Mouse (Mus musculus): Measurements from ENCODE around the gene Chrnb2. TPM values are rescaled to one million over a fixed set of nuclear protein-coding genes. Genes with fewer than 3 reads are reported as not detected.

Chrnb2 gene
- polyA plus RNA-seq, 1 experiment, result 0.42 TPM

- Histone ChIP-seq H3K4me3 (no peak overlapping the region), H3K4me2 (ENCODE audit: low read depth) (no peak overlapping the region), H3K79me2 (ENCODE audit: control insufficient read depth, insufficient read depth) (peaks cover 27% of the 10 kb centered on the region), H3ac (ENCODE audit: control insufficient read depth, insufficient read length) (no peak overlapping the region), H3K36me3 (ENCODE audit: control insufficient read depth, insufficient read depth) (no peaks in the 10 kb centered on the region), H3K27me3 (ENCODE audit: control insufficient read depth, insufficient read depth, insufficient read length) (no peaks in the 10 kb centered on the region)
- no peak for TF ChIP-seq POLR2AphosphoS2 (IDR thresholded peaks at IDR 0.05; ENCODE audit: insufficient read length, low read depth)
- TF ChIP-seq REST (IDR thresholded peaks at IDR 0.05; ENCODE audit: insufficient read depth, insufficient read length), result no peak
- TF ChIP-seq POLR2A (IDR thresholded peaks at IDR 0.05; ENCODE audit: insufficient read length, low read depth), result no peak
- TF ChIP-seq CEBPB (IDR thresholded peaks at IDR 0.05; ENCODE audit: insufficient read depth, poor library complexity, severe bottlenecking), result no peak
- TF ChIP-seq TCF3 (IDR thresholded peaks at IDR 0.05; ENCODE audit: insufficient read length, low read depth), result no peak
These were observed 6.1 kb upstream of the Chrnb2 start for GRCm38 (mm10) chr3:89770425-89771002.

GRCm38 (mm10) chr3:89769584-89769983 is 5.2 kb upstream of the Chrnb2 start:
- Histone ChIP-seq H3K27me3 (ENCODE audit: control insufficient read depth, insufficient read depth, insufficient read length) (no peaks in the 10 kb centered on the region), H3K79me2 (ENCODE audit: control insufficient read depth, insufficient read depth) (peaks cover 18% of the 10 kb centered on the region), H3K36me3 (ENCODE audit: control insufficient read depth, insufficient read depth) (no peaks in the 10 kb centered on the region), H3K4me2 (ENCODE audit: low read depth) (no peak overlapping the region), H3ac (ENCODE audit: control insufficient read depth, insufficient read length) (no peak overlapping the region), H3K4me3 (no peak overlapping the region)
- TF ChIP-seq REST (IDR thresholded peaks at IDR 0.05; ENCODE audit: insufficient read depth, insufficient read length) (peak; percentile 68), MYOD1 (IDR thresholded peaks at IDR 0.05; ENCODE audit: control insufficient read depth in 1 of 3, insufficient read length in 2 of 3, low read depth in 2 of 3) (peak in 2 of 3 experiments; percentile 16 to 32), MYOG (IDR thresholded peaks at IDR 0.05; ENCODE audit: control insufficient read depth in 1 of 3, insufficient read depth in 1 of 3, insufficient read length in 2 of 3, low read depth in 2 of 3) (no peak)

DNA sequence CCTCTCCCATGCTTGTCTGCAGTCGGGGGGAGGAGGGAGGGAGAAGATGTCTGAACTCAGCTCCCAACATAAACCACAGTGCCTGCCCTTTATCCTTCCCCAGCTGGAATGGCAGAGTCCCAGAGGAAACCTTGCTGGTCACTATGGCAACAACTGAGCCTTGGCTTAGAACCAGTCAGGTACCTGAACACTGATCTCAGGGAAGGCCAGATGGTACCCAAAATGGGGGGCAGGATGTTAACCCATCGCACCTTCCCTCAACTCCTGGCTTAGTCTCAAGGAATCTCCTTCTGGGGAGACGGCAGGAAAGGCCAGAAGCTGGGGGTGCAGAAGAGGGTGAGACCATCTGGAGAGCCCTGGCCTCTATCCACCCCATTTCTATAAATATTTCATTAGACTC is 4.6 kb downstream of the Chrnb2 start:
- no peak overlapping the region for H3K4me3 ChIP-seq
- peaks cover 56% of the 10 kb centered on the region for H3K27me3 ChIP-seq (ENCODE audit: control insufficient read depth, insufficient read depth, insufficient read length)
- TF ChIP-seq MAX (IDR thresholded peaks at IDR 0.05; ENCODE audit: low read depth) (no peak), MYOD1 (IDR thresholded peaks at IDR 0.05; ENCODE audit: control insufficient read depth in 1 of 3, insufficient read length in 2 of 3, low read depth in 2 of 3) (no peak), USF1 (IDR thresholded peaks at IDR 0.05; ENCODE audit: low read depth) (no peak), MYOG (IDR thresholded peaks at IDR 0.05; ENCODE audit: control insufficient read depth in 1 of 3, insufficient read depth in 1 of 3, insufficient read length in 2 of 3, low read depth in 2 of 3) (no peak), TCF12 (IDR thresholded peaks at IDR 0.05; ENCODE audit: insufficient read depth, poor library complexity, severe bottlenecking) (no peak), REST (IDR thresholded peaks at IDR 0.05; ENCODE audit: insufficient read depth, insufficient read length) (no peak), E2F4 (IDR thresholded peaks at IDR 0.05; ENCODE audit: insufficient read depth) (no peak), POLR2AphosphoS2 (IDR thresholded peaks at IDR 0.05; ENCODE audit: insufficient read length, low read depth) (no peak), SRF (IDR thresholded peaks at IDR 0.05; ENCODE audit: control insufficient read depth, insufficient read length, low read depth) (no peak), CEBPB (IDR thresholded peaks at IDR 0.05; ENCODE audit: insufficient read depth, poor library complexity, severe bottlenecking) (no peak), POLR2A (IDR thresholded peaks at IDR 0.05; ENCODE audit: insufficient read length, low read depth) (no peak), TCF3 (IDR thresholded peaks at IDR 0.05; ENCODE audit: insufficient read length, low read depth) (no peak)
- H3ac ChIP-seq (ENCODE audit: control insufficient read depth, insufficient read length), result no peak overlapping the region
- no peaks in the 10 kb centered on the region for H3K79me2 ChIP-seq (ENCODE audit: control insufficient read depth, insufficient read depth)
- H3K36me3 ChIP-seq (ENCODE audit: control insufficient read depth, insufficient read depth), result no peaks in the 10 kb centered on the region
- H3K4me2 ChIP-seq (ENCODE audit: low read depth), result no peak overlapping the region

DNA sequence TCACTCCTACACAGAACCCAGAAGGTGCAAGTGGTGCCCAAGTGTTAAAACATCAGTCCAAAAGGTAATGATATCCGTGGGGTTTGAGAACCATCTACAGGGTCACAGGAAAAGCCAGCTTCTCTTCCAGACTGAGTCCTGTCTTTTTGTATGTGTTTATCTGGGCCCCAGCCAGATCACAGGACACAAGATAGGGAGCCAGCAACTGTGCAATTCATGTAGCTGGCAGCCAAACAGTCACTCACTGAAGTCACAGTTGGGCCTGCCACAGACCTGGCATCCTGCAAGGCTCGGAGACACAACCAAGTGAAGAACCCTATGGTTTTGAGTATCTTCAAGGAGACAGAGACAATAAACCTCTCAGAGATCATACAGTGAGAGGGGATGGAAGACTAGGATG is 6.6 kb downstream of the Chrnb2 start:
- peaks cover 47% of the 10 kb centered on the region for H3K27me3 ChIP-seq (ENCODE audit: control insufficient read depth, insufficient read depth, insufficient read length)
- no peak overlapping the region for H3ac ChIP-seq (ENCODE audit: control insufficient read depth, insufficient read length)
- no peak overlapping the region for H3K4me2 ChIP-seq (ENCODE audit: low read depth)
- TF ChIP-seq POLR2AphosphoS2 (IDR thresholded peaks at IDR 0.05; ENCODE audit: insufficient read length, low read depth) (no peak), TCF12 (IDR thresholded peaks at IDR 0.05; ENCODE audit: insufficient read depth, poor library complexity, severe bottlenecking) (no peak), TCF3 (IDR thresholded peaks at IDR 0.05; ENCODE audit: insufficient read length, low read depth) (no peak), POLR2A (IDR thresholded peaks at IDR 0.05; ENCODE audit: insufficient read length, low read depth) (no peak), MYOD1 (IDR thresholded peaks at IDR 0.05; ENCODE audit: control insufficient read depth in 1 of 3, insufficient read length in 2 of 3, low read depth in 2 of 3) (no peak), E2F4 (IDR thresholded peaks at IDR 0.05; ENCODE audit: insufficient read depth) (no peak), CEBPB (IDR thresholded peaks at IDR 0.05; ENCODE audit: insufficient read depth, poor library complexity, severe bottlenecking) (no peak), MYOG (IDR thresholded peaks at IDR 0.05; ENCODE audit: control insufficient read depth in 1 of 3, insufficient read depth in 1 of 3, insufficient read length in 2 of 3, low read depth in 2 of 3) (no peak), REST (IDR thresholded peaks at IDR 0.05; ENCODE audit: insufficient read depth, insufficient read length) (no peak), USF1 (IDR thresholded peaks at IDR 0.05; ENCODE audit: low read depth) (no peak), MAX (IDR thresholded peaks at IDR 0.05; ENCODE audit: low read depth) (no peak), SRF (IDR thresholded peaks at IDR 0.05; ENCODE audit: control insufficient read depth, insufficient read length, low read depth) (no peak)
- H3K4me3 ChIP-seq, result no peak overlapping the region
- no peaks in the 10 kb centered on the region for H3K36me3 ChIP-seq (ENCODE audit: control insufficient read depth, insufficient read depth)
- H3K79me2 ChIP-seq (ENCODE audit: control insufficient read depth, insufficient read depth), result no peaks in the 10 kb centered on the region

GRCm38 (mm10) chr3:89755283-89755682 is 9.1 kb downstream of the Chrnb2 start:
- H3K79me2 ChIP-seq (ENCODE audit: control insufficient read depth, insufficient read depth), result no peaks in the 10 kb centered on the region
- no peak for TF ChIP-seq POLR2A (IDR thresholded peaks at IDR 0.05; ENCODE audit: insufficient read length, low read depth)
- TF ChIP-seq E2F4 (IDR thresholded peaks at IDR 0.05; ENCODE audit: insufficient read depth), result no peak
- no peak for TF ChIP-seq MAX (IDR thresholded peaks at IDR 0.05; ENCODE audit: low read depth)
- no peak for TF ChIP-seq CEBPB (IDR thresholded peaks at IDR 0.05; ENCODE audit: insufficient read depth, poor library complexity, severe bottlenecking)
- no peak for TF ChIP-seq POLR2AphosphoS2 (IDR thresholded peaks at IDR 0.05; ENCODE audit: insufficient read length, low read depth)
- TF ChIP-seq TCF3 (IDR thresholded peaks at IDR 0.05; ENCODE audit: insufficient read length, low read depth), result no peak
- no peak for TF ChIP-seq USF1 (IDR thresholded peaks at IDR 0.05; ENCODE audit: low read depth)
- no peak for TF ChIP-seq SRF (IDR thresholded peaks at IDR 0.05; ENCODE audit: control insufficient read depth, insufficient read length, low read depth)
- no peak for TF ChIP-seq TCF12 (IDR thresholded peaks at IDR 0.05; ENCODE audit: insufficient read depth, poor library complexity, severe bottlenecking)
- TF ChIP-seq REST (IDR thresholded peaks at IDR 0.05; ENCODE audit: insufficient read depth, insufficient read length), result no peak
- no peak for TF ChIP-seq MYOG (IDR thresholded peaks at IDR 0.05; ENCODE audit: control insufficient read depth in 1 of 3, insufficient read depth in 1 of 3, insufficient read length in 2 of 3, low read depth in 2 of 3)
- no peak overlapping the region for H3ac ChIP-seq (ENCODE audit: control insufficient read depth, insufficient read length)
- peaks cover 5% of the 10 kb centered on the region for H3K36me3 ChIP-seq (ENCODE audit: control insufficient read depth, insufficient read depth)
- no peak overlapping the region for H3K4me2 ChIP-seq (ENCODE audit: low read depth)
- peaks cover 35% of the 10 kb centered on the region for H3K27me3 ChIP-seq (ENCODE audit: control insufficient read depth, insufficient read depth, insufficient read length)
- no peak overlapping the region for H3K4me3 ChIP-seq
